Mouse (Mus musculus) hindbrain, embryonic 13.5 days (tissue): ENCODE results near the gene Spin1. TPM values are rescaled to one million over a fixed set of nuclear protein-coding genes. Genes with fewer than 3 reads are reported as not detected.

Experiments used
- ATAC-seq: fragments of 200-750 bp; cut with Nextera tagmentation; 2 replicates; pipeline ENCODE4 v1.8.0; 2017; ENCODE audit warnings: moderate TSS enrichment; ENCODE audit not compliant: low FRiP score
- H3K27ac ChIP-seq: fragments of 300-500 bp; sonication (generic); 2 replicates; pipeline ENCODE4 v1.5.1; 2015; ENCODE audit warnings: inconsistent platforms, mild to moderate bottlenecking, moderate library complexity
- H3K27me3 ChIP-seq: fragments of 300-500 bp; sonication (generic); 2 replicates; pipeline ENCODE4 v1.6.1; 2015; ENCODE audit warnings: mild to moderate bottlenecking, inconsistent platforms
- H3K36me3 ChIP-seq: fragments of 300-500 bp; sonication (generic); 2 replicates; pipeline ENCODE4 v1.6.1; 2015; ENCODE audit warnings: mild to moderate bottlenecking, inconsistent platforms
- H3K4me1 ChIP-seq: fragments of 300-500 bp; sonication (generic); replicated peaks from 2 replicates; pipeline ENCODE4 v1.6.1; 2015; ENCODE audit warnings: inconsistent platforms
- H3K4me2 ChIP-seq: fragments of 300-500 bp; sonication (generic); 2 replicates; pipeline ENCODE4 v1.6.1; 2015; ENCODE audit warnings: inconsistent platforms, mild to moderate bottlenecking, moderate library complexity
- H3K4me3 ChIP-seq: fragments of 300-500 bp; sonication (generic); 2 replicates; pipeline ENCODE4 v1.5.1; 2015; ENCODE audit warnings: mild to moderate bottlenecking, inconsistent platforms
- H3K9ac ChIP-seq: fragments of 300-500 bp; sonication (generic); 2 replicates; pipeline ENCODE4 v1.6.1; 2015; ENCODE audit warnings: mild to moderate bottlenecking, inconsistent platforms
- H3K9me3 ChIP-seq: fragments of 300-500 bp; sonication (generic); 2 replicates; pipeline ENCODE4 v1.6.1; 2016; ENCODE audit warnings: inconsistent platforms
- WGBS: fragments of 180-500 bp; shearing (Covaris S2); methylation state at CpG from one replicate; pipeline ENCODE4 v1.1.7; 2015; 5-methylcytosine and 5-hydroxymethylcytosine counted together
- polyA plus RNA-seq: library from polyadenylated mRNA; unstranded; fragments of >200 nt; fragmentation: Nextera tagmentation; extraction: Ambion mirVana; gene quantifications from 2 replicates; pipeline ENCODE4 v1.2.1, GENCODE M21; 2015

Spin1 gene
- polyA plus RNA-seq, 1 experiment from 2014 or later, result 132 TPM

GRCm38 (mm10) chr13:51122771-51123170 lies 22.1 kb downstream of the Spin1 start:
- no peaks in the 10 kb centered on the region for H3K27me3 ChIP-seq
- peaks cover 9% of the 10 kb centered on the region; the same call in 1 of the 2 replicates for H3K36me3 ChIP-seq
- H3K4me3 ChIP-seq, result no peak overlapping the region
- no peak for ATAC-seq
- H3K9ac ChIP-seq, result no peak overlapping the region
- 83% methylated on average over 8 of the region's 8 CpGs for WGBS
- no peaks in the 10 kb centered on the region for H3K9me3 ChIP-seq
- H3K27ac ChIP-seq, result no peak overlapping the region
- H3K4me2 ChIP-seq, result no peak overlapping the region
- H3K4me1 ChIP-seq, result peaks cover 73% of the 10 kb centered on the region

GRCm38 (mm10) chr13:51125357-51125756 lies 24.7 kb downstream of the Spin1 start:
- H3K9ac ChIP-seq, result no peak overlapping the region

GRCm38 (mm10) chr13:51127906-51128305 lies 27.2 kb downstream of the Spin1 start:
- no peaks in the 10 kb centered on the region for H3K27me3 ChIP-seq
- H3K9me3 ChIP-seq, result no peaks in the 10 kb centered on the region
- no peak for ATAC-seq
- H3K4me1 ChIP-seq, result peaks cover 22% of the 10 kb centered on the region
- no peak overlapping the region for H3K4me2 ChIP-seq
- no peak overlapping the region for H3K27ac ChIP-seq
- peaks cover 30% of the 10 kb centered on the region for H3K36me3 ChIP-seq
- H3K4me3 ChIP-seq, result no peak overlapping the region
- no peak overlapping the region for H3K9ac ChIP-seq
- WGBS, result 93% methylated on average over 2 of the region's 2 CpGs

More at GRCm38 (mm10) chr13:51125357-51125756, 24.7 kb downstream of the Spin1 start:
- no peak overlapping the region for H3K4me3 ChIP-seq
- 72% methylated on average over 8 of the region's 8 CpGs for WGBS
- ATAC-seq, result no peak
- H3K4me2 ChIP-seq, result no peak overlapping the region
- H3K27me3 ChIP-seq, result no peaks in the 10 kb centered on the region
- peaks cover 14% of the 10 kb centered on the region; the same call in 1 of the 2 replicates for H3K36me3 ChIP-seq
- no peaks in the 10 kb centered on the region for H3K9me3 ChIP-seq
- no peak overlapping the region for H3K27ac ChIP-seq
- peaks cover 47% of the 10 kb centered on the region for H3K4me1 ChIP-seq

- H3K9me3 ChIP-seq, result no peaks in the 10 kb centered on the region
- H3K27ac ChIP-seq, result no peak overlapping the region
- no peak overlapping the region for H3K4me2 ChIP-seq
- peaks cover 33% of the 10 kb centered on the region for H3K36me3 ChIP-seq
- ATAC-seq, result no peak
- H3K27me3 ChIP-seq, result no peaks in the 10 kb centered on the region
- no peak overlapping the region for H3K4me3 ChIP-seq
- H3K4me1 ChIP-seq, result peaks cover 19% of the 10 kb centered on the region
- no peak overlapping the region for H3K9ac ChIP-seq
- WGBS, result 92% methylated on average over 7 of the region's 7 CpGs
These were observed 27.7 kb downstream of the Spin1 start for GRCm38 (mm10) chr13:51128417-51128816.

GRCm38 (mm10) chr13:51131179-51131578 lies 30.5 kb downstream of the Spin1 start:
- WGBS, result 86% methylated on average over 10 of the region's 10 CpGs
- ATAC-seq, result no peak
- peaks cover 44% of the 10 kb centered on the region for H3K36me3 ChIP-seq
- no peaks in the 10 kb centered on the region for H3K27me3 ChIP-seq
- no peak overlapping the region for H3K27ac ChIP-seq
- H3K4me2 ChIP-seq, result no peak overlapping the region
- H3K4me1 ChIP-seq, result peaks cover 7% of the 10 kb centered on the region; the same call in 1 of the 2 replicates
- no peak overlapping the region for H3K4me3 ChIP-seq
- no peaks in the 10 kb centered on the region for H3K9me3 ChIP-seq
- H3K9ac ChIP-seq, result no peak overlapping the region

- H3K9me3 ChIP-seq, result no peaks in the 10 kb centered on the region
- no peak overlapping the region for H3K9ac ChIP-seq
- no peak overlapping the region for H3K4me3 ChIP-seq
- no peak overlapping the region for H3K4me2 ChIP-seq
- no peak for ATAC-seq
- H3K27me3 ChIP-seq, result no peaks in the 10 kb centered on the region
- peaks cover 56% of the 10 kb centered on the region for H3K36me3 ChIP-seq
- 93% methylated on average over 4 of the region's 4 CpGs for WGBS
- H3K27ac ChIP-seq, result no peak overlapping the region
- H3K4me1 ChIP-seq, result peaks cover 12% of the 10 kb centered on the region
These were observed 35.6 kb downstream of the Spin1 start for GRCm38 (mm10) chr13:51136315-51136714.

- Histone ChIP-seq H3K9ac (no peak overlapping the region), H3K4me1 (peaks cover 12% of the 10 kb centered on the region), H3K36me3 (peaks cover 59% of the 10 kb centered on the region), H3K27me3 (no peaks in the 10 kb centered on the region), H3K27ac (no peak overlapping the region; the same call in 1 of the 2 replicates), H3K4me3 (no peak overlapping the region), H3K4me2 (no peak overlapping the region), H3K9me3 (no peaks in the 10 kb centered on the region)
- 65% methylated on average over 2 of the region's 2 CpGs for WGBS
- no peak for ATAC-seq
These were observed 36.5 kb downstream of the Spin1 start for GRCm38 (mm10) chr13:51136996-51137701.

- Histone ChIP-seq H3K27ac (no peak overlapping the region), H3K9ac (no peak overlapping the region), H3K27me3 (no peaks in the 10 kb centered on the region), H3K4me3 (no peak overlapping the region), H3K36me3 (peaks cover 54% of the 10 kb centered on the region), H3K4me2 (no peak overlapping the region), H3K9me3 (no peaks in the 10 kb centered on the region), H3K4me1 (peaks cover 12% of the 10 kb centered on the region)
- ATAC-seq, result peak; percentile 49; the same call in 1 of the 2 replicates
These were observed 37.0 kb downstream of the Spin1 start for GRCm38 (mm10) chr13:51137702-51138031.

GRCm38 (mm10) chr13:51147106-51147505 lies 46.4 kb downstream of the Spin1 start:
- Histone ChIP-seq H3K27ac (no peak overlapping the region), H3K27me3 (no peaks in the 10 kb centered on the region), H3K4me1 (no peaks in the 10 kb centered on the region), H3K9ac (no peak overlapping the region), H3K4me3 (no peak overlapping the region), H3K36me3 (peaks cover 41% of the 10 kb centered on the region), H3K4me2 (no peak overlapping the region), H3K9me3 (no peaks in the 10 kb centered on the region)
- 75% methylated on average over 1 of the region's 1 CpGs for WGBS
- ATAC-seq, result no peak

- ATAC-seq, result no peak
- Histone ChIP-seq H3K4me1 (no peaks in the 10 kb centered on the region), H3K4me3 (no peak overlapping the region), H3K4me2 (no peak overlapping the region), H3K9ac (no peak overlapping the region), H3K9me3 (no peaks in the 10 kb centered on the region), H3K27me3 (no peaks in the 10 kb centered on the region), H3K36me3 (peaks cover 44% of the 10 kb centered on the region), H3K27ac (no peak overlapping the region)
- WGBS, result 89% methylated on average over 4 of the region's 4 CpGs
These were observed 52.4 kb downstream of the Spin1 start for GRCm38 (mm10) chr13:51152966-51153669.

- WGBS, result 96% methylated on average over 4 of the region's 4 CpGs
- ATAC-seq, result no peak
- peaks cover 43% of the 10 kb centered on the region for H3K36me3 ChIP-seq
- no peaks in the 10 kb centered on the region for H3K27me3 ChIP-seq
- H3K4me3 ChIP-seq, result no peak overlapping the region
- no peaks in the 10 kb centered on the region for H3K9me3 ChIP-seq
- H3K27ac ChIP-seq, result no peak overlapping the region
- no peaks in the 10 kb centered on the region for H3K4me1 ChIP-seq
- no peak overlapping the region for H3K4me2 ChIP-seq
- no peak overlapping the region for H3K9ac ChIP-seq
These were observed 53.0 kb downstream of the Spin1 start for GRCm38 (mm10) chr13:51153670-51154030.

GRCm38 (mm10) chr13:51155178-51156013 lies 54.7 kb downstream of the Spin1 start:
- WGBS, result 94% methylated on average over 15 of the region's 15 CpGs
- no peak for ATAC-seq
- Histone ChIP-seq H3K27me3 (no peaks in the 10 kb centered on the region), H3K9ac (no peak overlapping the region), H3K9me3 (no peaks in the 10 kb centered on the region), H3K36me3 (peaks cover 32% of the 10 kb centered on the region), H3K4me2 (no peak overlapping the region), H3K4me3 (no peak overlapping the region), H3K27ac (no peak overlapping the region), H3K4me1 (no peaks in the 10 kb centered on the region)
